Comparison of ENCODE assay signal across 8 mouse cellular contexts in genomic region chr19:3708078-3709012, GRCm38 (mm10). TPM values are rescaled to one million over a fixed set of nuclear protein-coding genes. Genes with fewer than 3 reads are reported as not detected.
DNase-seq lines count a peak whose midpoint lies in the region; ATAC-seq lines count a peak whose summit lies in the region.

TSS of gene 1810055G02Rik (plus strand) at chr19:3708293.

- peak; percentile 98 for ATAC-seq in hindbrain, embryonic 15.5 days (ENCODE audit: low FRiP score, low read depth)

- peak within 1 kb of the TSS; percentile 68 for H3K4me2 ChIP-seq in hindbrain, embryonic 15.5 days

- H3K4me3 ChIP-seq in hindbrain, embryonic 15.5 days, result peak within 1 kb of the TSS; percentile 90

- no peaks in the 10 kb centered on the region for H3K9me3 ChIP-seq in hindbrain, embryonic 15.5 days

- peak within 1 kb of the TSS; percentile 90 for H3K9ac ChIP-seq in hindbrain, embryonic 15.5 days

- WGBS in hindbrain, embryonic 15.5 days, result under 1% methylated on average over 61 of the region's 61 CpGs

- DNase-seq in T-cell, adult 2 months (ENCODE audit: low spot score), result peak; percentile 96
- peak; percentile 99 for DNase-seq in cerebellum, postnatal 36 days
- DNase-seq in frontal cortex, postnatal 36 days (ENCODE audit: low spot score in 2 of 2), result peak; percentile 98 to 99
- peak; percentile 98 for DNase-seq in left cerebral cortex, adult 11 months (ENCODE audit: low spot score)
- peak; percentile 98 for DNase-seq in lung, postnatal 4 days
- DNase-seq in retina, postnatal 7 days (ENCODE audit: low read depth, low spot score), result peak; percentile 93
- peak; percentile 98 for DNase-seq in urinary bladder, adult 2 months (ENCODE audit: low spot score)

- H3K36me3 ChIP-seq in hindbrain, embryonic 15.5 days, result no peaks in the 10 kb centered on the region

- peaks cover 29% of the 10 kb centered on the region for H3K4me1 ChIP-seq in hindbrain, embryonic 15.5 days (replicated peaks)

- H3K27me3 ChIP-seq in hindbrain, embryonic 15.5 days, result no peaks in the 10 kb centered on the region

- peak within 1 kb of the TSS; percentile 95 for H3K27ac ChIP-seq in hindbrain, embryonic 15.5 days (replicated peaks)

RNA-seq across cellular contexts. Expression of gene 1810055G02Rik, which starts in this region (rescaled TPM):
- 39.3 and 41.4 TPM in 2 replicates for polyA plus RNA-seq in hindbrain, embryonic 15.5 days (2015; fragmentation: Nextera tagmentation; extraction: Ambion mirVana)
- polyA plus RNA-seq in urinary bladder, adult 2 months (2012; rRNA removed), result 41.8 and 42.9 TPM in 2 replicates

Comparison
In these comparisons a context has a peak if more than half of its experiments do, and no peak if none do; other contexts are left out.
1. Peak in every context shown above with its lines: DNase-seq, ATAC-seq, H3K4me3 ChIP-seq and H3K27ac ChIP-seq.